Mouse (Mus musculus) frontal cortex, adult (tissue): ENCODE results near the gene Sox18.
A peak's percentile ranks its signal among the peaks of the same experiment; 100 is the strongest.

Source experiments
- ATAC-seq: cut with Nextera tagmentation; 2 replicates; pipeline ENCODE4 v1.9.2; 2017; ENCODE audit warnings: mild to moderate bottlenecking, moderate library complexity, mixed read lengths; ENCODE audit not compliant: low TSS enrichment

Sox18 gene

DNA sequence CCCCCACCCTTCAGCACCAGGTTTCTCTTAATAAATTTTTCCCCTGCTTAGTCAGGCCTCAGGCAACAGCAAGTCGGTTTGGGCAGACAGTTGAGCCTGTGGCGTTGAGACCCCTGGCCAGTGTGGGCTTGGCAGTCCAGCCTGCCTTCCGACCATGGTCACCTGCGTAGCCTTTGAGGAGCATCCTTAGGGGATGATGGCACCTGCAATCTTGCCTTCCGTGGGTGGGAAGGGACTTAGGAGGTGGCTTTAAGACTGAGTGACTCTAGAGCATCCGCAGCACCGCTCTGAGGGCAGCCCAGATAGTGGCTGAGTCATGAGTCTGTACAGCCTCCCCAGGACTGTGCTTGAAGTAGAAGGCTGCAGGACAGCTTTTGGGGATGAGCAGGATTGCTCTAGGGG lies 9.3 kb upstream of the Sox18 start:
- ATAC-seq, result peak; percentile 42

DNA sequence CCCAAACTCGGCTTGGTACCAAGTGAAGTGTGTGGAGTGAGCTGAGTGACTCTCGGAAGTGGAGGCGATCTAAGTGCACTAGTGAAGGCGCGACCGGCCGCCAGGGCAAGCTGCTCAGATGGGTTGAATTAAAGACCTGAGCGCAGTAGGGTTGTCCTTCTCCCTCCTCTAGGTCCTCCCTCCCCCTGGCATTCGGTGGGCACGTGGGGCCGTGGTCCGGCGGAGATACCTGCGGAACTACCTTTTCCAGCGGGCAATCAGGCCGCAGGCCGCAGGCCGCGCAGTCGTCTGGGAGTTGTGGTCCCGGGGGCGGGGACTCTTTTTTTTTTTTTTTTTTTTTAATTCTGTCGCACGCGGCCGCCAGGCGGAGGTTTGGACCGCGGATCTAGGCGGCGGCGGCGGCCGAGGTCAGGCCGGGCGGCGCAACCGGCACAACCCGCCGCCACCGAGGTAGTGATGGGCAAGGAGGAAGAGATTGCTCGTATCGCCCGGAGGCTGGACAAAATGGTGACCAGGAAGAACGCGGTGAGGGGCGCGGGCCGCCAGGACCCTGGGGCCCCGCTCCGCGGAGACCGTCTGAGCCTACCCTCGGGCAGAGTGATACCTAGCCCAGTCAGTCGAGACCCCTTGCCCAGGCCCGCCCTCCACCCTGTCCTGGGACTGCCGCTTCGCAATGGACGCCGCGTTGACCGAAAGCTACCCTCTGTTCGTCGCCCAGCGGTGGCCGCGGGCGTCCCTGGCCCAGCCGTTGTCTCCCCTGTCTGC lies 8.7 kb upstream of the Sox18 start, which contains the start of gene Tcea2:
Gene Tcea2 (plus strand): TSS at position 360 of the 765 bp plus-strand sequence.
- ATAC-seq, result peak; percentile 35

DNA sequence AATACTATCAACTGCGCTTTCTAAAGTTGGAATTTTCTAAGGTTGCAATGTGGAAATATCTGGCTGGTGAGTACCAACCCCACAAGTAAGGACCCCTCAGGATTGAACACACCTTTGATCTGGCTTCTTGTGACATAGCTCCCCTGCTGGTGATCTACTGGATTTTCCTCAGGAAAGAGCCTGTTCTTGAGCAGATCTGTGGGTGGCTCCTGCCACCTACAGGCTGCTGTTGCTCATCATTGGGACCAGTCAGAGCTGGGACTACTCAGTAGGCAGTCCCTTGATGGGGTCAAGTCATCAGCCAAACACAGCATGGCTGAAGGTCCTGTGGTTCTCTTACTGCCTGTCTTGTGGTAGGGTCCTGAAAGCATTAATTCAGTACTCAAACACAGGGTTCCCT lies 7.3 kb upstream of the Sox18 start:
- ATAC-seq, result peak; percentile 72

DNA sequence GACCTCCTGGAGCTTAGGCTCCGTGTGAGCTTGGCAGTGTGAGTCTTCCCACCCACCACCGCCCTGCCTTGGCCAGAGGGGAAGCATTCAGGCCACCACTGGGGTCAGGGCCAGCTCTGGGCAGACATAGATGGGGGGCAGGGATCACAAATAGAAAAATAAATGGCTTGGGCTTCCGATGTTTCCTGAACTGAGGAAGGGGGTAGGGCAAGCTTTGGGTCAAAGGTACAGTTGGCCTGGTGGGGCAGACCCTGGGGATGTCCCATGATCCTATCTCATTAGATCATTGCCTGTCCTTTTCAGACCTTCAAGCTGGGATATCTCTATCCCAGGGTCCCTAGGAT lies 6.3 kb upstream of the Sox18 start:
- no peak for ATAC-seq

DNA sequence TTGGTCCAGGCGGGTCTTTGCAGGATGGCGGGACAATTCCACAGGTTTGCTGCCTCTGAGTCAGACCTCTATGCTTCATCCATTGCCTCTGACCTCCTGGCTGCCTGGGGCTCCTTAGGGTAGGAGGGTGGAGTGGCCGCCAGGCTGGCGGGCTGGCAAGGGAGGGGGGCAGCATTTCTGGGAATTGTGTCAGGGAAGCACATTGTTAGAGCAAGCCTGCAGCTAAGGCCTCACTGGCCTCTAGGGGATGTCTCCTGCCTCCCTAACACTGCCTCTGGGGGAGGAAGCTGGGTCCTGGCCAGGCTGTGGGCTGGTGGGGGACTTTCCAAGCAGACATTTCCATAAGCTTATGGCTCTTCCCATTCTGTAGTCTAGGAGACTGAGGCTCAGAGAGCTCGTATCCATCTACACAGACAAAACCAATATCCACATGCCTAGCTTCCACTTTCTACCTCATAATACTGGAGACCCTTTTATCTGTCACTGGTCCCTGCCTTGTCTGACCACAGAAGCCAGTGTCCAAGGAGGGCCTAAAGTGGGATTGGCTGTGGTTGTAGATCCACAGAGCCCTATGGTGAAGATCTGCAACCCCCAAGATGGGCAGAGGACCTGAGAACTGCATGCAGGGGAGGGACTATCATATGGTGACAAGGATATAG lies 5.8 kb upstream of the Sox18 start:
- ATAC-seq, result peak; percentile 14; the same call in 1 of the 2 replicates

DNA sequence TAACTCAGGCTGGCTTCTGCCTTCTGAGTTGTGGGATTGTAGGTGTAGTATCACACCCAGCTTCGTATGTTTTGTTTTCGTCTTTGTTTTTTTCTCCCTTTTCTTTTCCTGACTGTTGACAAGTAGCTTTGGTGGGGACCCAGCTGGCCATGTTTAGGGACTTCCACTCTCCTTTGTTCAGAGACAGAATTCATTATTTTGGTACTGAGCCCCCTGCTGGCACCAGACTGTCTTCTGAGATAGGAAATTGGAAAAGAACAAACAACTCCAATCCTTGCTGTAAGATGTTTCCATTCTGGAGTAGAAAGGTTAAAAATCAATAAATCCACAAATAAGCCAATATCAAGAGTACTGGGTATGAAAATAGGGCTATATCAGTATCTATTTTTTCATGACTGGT lies 5.0 kb upstream of the Sox18 start:
- ATAC-seq, result no peak

DNA sequence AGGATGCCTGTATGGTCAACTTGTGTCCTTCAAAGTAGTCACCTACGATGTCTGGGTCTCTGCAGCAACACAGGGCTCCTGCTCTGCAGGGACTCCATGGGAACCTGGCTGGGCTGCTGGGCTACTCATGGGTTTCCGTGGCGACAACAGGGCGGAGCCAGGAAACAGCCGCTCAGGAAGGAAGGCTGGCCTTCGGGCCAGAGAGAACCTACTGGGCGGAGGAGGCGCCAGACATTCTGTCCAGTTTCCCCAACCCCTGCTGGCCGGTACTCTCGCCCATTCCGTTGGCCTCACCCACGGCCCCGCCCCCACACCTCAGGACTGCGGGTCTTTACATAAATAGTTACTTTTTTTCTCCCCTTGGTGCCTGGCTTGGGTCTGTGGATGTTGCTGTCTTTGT lies 4.0 kb upstream of the Sox18 start:
- no peak for ATAC-seq

DNA sequence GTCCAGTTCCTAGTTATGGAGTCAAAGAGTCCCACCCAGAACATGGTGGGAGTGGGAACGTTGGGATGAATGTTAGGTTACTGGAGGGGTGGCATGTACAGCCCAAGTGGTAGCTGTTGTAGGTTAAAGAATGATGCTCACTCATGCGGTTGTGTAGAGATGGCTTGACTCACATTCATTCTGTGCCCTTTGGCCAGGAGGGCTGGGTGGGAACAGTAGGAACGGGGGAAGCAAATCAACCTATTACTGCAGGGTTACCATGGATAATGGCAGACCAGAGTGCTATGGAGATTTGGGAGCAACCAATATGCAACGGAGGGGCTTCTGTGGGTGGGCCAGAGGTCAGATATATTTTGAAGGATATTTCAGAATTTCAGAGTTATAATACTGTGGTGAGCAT lies 3.5 kb upstream of the Sox18 start:
- ATAC-seq, result no peak

DNA sequence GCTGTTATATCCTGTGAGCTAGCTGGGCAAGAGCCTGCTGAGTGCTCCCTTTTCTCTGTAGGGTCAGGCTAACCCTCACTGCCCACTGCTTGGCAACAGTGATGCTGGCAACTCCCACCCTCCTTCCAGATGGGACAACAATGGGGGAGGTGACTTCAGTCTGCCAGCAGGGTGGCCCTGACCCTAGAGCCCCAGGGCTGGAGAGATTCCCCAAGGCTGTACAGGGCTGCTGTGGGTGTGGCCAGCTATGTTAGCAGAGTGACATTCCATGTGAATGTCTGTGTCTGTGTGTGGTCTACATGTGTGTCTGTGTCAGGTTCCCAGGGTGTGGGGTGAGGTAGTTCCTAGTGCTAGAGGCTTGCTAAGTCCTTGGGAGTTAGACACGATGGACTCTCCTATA lies 2.1 kb upstream of the Sox18 start:
- no peak for ATAC-seq

DNA sequence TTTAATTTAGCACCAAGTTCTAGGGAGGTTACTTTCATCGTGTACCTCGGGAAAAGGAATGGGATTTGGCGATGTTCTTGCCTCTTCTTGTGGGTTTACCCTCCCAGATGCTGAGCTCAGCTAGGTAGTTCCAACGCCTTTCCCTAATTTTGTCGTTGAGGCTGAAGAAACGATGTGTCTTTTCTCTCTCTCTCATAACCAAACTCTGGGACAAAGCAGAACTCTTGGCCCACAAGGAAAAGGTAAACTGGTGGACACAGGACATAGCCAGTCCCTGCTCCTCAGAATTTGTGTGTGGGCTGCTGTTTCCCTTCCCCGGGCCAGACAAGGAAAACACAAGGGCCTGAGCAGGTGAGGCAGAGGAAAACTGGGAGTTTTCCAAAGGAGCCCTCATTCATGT lies 544 bp upstream of the Sox18 start:
- ATAC-seq, result no peak

DNA sequence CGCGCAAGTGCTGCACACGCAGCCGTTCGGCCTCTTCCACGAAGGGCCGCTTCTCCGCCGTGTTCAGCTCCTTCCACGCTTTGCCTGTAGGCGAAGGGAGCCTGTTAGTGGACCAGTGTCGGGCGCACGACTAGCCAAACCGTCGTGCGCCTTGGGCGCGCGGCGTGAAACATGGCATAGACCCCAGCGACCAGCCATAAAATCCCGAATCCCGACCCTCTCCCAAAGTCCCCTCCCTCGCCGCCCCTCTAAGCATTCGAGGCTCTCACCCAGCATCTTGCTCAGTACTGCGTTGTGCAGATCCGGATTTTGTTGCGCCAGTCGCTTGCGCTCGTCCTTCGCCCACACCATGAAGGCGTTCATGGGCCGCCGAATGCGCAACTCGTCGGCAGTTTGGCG lies 528 bp downstream of the Sox18 start:
- 0 out of 2 replicates have a peak, but pooled peaks have one; percentile 48 for ATAC-seq

DNA sequence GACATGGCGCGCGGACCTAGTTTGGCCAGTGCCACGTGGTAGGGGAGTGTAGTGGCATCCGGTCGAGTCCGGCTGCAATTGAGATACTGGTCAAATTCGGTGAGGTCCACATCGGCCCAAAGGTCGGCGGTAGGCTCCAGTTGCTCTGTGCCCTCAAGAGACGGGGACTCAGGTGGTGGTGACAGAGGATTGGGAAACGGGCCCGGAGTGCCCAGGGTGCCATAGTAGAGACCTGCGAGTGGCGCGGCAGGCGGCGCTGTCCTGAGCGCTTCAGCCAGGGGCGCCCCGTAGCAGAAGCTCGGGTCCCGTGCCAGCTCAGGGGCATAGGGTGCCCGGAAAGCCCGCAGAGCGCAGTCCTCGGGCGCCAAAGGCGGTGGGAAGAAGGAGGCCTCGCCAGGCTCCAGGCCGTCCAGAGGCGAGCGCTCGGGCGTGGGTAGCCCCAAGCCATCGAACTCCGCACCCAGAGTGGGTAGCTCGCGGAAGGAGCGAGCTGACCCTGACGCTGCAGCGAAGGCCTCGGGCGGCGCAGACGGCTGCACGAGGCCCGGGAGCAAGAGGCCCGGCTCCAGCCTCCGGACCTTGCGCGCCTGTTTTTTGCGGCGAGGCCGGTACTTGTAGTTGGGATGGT lies 1.0 kb downstream of the Sox18 start:
- ATAC-seq, result no peak

DNA sequence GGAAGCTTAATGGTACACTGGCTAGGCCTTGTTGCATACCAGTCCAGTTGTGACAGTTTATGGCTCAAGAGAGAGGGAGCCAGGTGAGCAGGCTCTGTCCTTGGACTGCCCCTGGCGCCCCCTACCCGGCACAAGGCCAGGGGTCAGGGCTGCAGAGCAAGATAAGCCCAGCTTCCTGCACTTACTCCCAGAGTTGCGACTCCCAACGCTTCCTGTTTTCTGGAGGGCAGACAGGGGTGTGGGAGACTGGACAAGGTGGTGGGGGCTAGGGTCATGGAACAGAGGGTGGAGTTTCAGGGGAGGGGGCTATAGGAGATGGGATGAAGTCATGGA lies 8.2 kb downstream of the Sox18 start:
- no peak for ATAC-seq

DNA sequence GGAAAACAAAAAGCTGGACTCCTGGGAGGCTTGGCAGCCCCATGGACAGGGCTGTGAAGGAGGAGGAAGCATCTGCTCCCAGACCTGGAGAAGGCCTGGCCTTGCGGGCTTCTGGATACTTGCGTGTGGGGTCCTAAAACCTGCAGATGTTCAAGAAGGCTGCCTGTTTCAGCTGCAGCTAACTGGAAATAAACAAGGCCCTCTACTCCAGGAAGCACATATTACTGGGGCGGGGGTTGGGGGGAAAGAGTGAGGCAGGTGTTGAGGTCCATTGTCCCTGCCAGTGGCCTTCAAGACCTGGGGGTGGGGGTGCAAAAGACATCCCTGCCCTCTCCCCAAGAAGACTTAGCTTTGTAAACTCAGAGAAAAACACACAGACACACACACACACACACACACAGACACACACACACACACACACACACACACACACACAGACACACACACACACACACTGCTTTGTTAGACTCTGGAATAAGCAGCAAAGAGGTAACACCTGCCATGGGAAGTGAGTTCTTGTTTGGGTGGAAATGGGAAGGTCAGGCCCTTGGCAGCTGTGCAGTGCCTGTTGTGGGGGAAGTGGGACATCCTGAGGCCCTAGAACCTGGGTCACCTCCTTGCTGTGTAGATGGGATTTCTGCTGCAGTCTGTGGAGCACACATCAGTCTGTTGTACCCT lies 8.7 kb downstream of the Sox18 start:
- ATAC-seq, result no peak

DNA sequence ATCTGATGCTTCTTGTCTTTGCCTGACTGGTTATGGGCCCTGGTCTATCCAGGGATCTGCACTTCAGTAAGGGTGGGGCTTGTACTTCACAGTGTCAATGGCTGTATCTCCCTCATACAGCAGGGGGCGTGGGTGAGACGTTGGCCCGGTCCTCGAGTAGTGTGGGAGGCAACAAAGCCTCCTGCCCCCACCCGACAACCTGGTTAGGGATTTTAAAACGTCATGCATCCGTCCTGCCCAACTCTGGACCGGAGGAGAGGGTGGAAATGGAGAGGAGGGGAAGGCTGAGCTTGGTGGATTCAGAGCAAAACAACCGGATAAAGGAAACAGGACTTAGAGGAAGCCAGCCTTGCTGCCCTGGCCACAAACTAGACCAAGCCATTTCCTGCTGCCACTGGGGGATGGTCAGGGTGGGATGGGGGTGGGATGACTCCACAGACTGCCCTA lies 11.8 kb downstream of the Sox18 start:
- ATAC-seq, result peak; percentile 77

DNA sequence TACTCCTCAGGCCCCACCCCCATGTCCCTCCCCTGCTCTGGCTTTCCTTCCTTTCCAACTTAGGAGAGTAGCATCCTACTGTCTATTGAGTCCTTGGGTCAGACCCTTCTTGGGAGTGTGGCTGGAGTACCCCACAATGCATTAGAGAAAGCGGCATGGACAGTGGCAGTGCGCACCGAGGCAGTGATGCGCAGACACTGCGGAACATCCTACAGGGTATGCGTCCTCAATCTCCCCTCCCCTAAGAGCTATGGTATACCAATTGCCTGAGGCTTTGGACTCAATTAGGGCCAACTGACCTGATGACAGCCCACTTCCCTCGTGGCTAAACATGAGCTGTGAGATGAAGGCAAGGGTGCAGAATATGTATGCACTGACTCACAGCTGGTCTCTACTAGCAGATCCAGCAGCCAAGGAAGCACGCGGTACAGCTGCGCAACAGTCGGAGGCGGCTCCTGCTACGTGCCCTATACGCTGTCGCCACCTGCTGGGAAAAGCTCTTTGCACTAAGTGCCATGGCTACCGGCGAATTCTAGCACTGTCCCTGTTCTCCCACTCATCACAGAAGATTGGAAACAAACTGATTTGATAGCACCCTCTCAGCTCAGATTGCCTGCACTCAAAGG lies 12.4 kb downstream of the Sox18 start:
- peak; percentile 73 for ATAC-seq

DNA sequence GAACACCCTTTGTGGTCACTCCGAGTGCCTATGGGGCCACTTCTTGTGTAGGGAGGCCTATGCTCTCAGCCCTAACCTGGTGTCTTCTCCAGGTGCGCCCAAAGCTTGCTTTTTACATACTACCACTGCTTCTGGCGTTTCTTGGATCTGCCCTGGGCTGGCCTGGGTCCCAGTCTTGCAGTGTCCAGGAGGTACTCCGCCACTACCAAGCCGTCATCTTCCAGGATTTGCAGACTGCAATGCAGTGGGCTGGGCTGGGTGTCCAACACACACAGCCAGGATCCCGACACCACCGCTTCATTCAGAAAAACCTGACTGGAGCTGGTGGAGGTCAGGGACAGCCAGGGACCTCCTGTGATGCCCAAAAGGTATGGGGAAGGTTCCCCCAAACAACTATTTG lies 12.9 kb downstream of the Sox18 start:
- ATAC-seq, result no peak

DNA sequence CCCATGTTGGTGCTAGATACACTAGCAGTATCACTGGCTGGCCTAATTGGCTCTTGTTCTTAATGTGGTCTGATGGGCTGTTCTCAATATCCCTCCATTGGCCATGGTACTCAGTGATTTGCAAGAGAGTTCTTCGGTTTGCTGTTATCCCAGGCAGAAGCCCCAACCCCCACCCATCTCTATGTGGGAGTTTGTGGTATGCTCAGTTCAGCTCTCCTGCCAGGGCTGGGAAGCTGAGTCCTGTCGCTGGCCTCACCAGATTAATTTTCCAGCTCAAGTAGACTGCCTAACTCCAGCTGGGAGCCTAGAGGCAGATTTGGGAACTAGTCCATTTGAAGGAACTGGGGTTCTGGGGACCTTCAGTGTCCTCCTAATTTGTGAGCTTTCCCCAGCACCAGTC lies 14.0 kb downstream of the Sox18 start:
- no peak for ATAC-seq

DNA sequence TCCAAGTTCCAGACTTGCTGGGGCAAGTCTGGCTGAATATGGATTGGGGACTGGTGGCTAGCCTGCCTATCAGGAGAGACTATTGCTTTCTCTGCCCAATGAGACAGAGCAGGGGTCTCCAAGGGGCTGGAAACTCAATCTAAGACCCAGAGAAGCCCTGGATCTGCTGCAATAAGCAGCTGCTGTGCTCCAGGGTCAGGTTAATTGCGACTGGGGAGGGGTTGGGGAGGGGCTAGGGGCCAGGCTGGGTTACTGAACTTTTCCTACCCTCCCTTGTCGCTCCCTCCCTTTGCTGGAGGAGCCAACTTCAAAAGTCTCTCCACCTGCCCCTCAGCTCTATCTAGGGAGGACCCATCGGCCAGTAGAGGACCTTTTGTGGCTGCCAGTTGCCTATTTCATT lies 14.7 kb downstream of the Sox18 start, which contains the start of gene Gm29797:
Gene Gm29797 (plus strand): TSS at position 301 of the 400 bp plus-strand sequence.
- no peak for ATAC-seq

DNA sequence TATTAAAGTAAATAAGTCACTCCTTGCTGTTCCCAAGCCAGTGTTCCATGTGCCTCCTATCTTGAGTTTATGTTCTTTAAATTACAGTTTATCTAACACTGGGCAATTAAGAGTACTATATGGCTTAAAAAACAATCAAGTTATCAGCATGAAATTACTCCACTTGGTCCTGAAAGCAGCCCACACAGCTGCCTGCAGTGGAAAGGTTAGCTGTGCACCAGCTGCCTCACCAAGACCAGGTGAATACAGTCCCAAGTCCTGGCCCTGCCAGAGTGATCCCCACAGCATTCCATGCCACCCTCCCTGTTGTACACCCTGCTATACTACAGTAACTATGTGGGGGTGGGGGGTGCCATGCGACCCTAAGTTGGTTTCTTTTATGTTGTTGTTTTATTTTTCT lies 17.9 kb downstream of the Sox18 start:
- ATAC-seq, result no peak

DNA sequence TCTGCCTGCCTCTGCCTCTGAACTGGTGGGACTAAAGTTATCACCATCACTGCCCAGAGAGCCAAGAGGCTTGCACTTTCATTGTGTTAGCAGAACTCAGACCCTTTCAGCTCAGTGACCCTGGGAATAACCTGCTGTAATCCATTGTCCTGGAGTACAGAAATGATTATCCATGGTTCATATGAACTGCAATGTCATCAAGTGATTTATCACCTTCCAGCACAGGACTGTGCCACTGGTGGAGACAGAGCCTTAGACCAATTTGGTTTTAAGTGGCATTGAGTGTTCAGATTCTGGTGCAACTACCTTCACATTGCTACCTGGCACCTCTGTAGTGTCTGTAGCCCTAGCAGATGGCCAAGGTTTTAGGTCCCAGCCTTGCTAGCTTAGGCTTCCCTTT lies 18.4 kb downstream of the Sox18 start:
- ATAC-seq, result no peak

DNA sequence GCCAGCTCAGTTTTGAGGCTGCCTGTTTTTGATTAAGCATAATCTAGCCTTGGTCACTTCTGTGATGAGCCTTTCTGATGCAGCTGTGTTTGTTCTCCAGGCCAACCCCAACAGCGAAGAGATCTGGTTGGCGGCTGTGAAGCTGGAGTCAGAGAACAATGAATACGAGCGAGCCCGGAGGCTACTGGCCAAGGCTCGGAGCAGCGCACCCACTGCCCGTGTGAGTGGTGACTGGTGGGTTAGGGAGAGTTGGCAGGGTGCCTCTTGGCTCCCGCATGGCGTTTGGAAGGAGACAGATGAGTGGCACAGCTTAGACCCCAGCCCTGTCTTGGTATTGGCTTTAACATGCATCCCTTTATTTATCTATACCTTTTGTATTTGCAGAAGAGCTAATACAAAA lies 22.5 kb downstream of the Sox18 start:
- 0 out of 2 replicates have a peak, but pooled peaks have one; percentile 34 for ATAC-seq
